Mouse (Mus musculus): ENCODE measurements at regions not wholly inside any gene's neighbourhood (a gene's known extent, or its start where the extent isn't known, plus 50 kb on each side); places are given as distances from the start of the nearest gene placed in this dataset.

DNA sequence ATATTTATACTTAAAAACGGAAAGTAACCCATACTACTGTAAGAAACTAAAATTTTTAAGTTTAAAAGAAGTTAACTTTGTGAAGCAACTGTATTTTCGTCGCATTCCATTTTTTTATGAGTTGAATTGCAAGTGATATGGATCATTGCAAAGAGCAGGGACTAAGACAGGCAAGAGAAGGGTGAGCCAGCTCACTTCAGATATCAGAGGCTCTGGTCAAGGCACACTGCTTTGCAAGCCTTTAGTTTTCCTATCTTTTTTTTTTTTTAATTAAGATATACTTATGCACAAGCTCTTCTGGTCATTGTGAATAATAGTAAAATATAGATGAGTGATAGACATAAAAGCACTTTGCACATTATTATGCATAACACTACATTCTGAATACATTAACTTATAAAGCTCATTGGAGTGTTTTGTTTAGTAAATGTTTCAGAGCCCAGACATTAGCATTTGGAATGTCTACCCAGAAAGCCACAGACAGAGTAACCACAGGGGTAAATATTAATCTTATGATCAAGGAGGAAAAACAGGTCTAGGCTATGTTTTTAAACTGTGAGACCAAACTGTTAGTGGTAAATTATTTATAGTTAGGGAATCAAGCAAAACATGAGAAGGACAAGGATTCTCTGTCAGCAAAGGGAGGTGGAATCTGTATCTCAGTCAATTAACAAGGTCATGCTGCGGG is 392.8 kb upstream of the Nova1 start:
- no peak for TF ChIP-seq CTCF (conservative IDR thresholded peaks at IDR 0.05; ENCODE audit: insufficient read depth, insufficient read length, low read depth, low read length)
- TF ChIP-seq POLR2A (IDR thresholded peaks at IDR 0.05; ENCODE audit: low read depth, low read length) = no peak
